Comparison of ENCODE assay signal across 29 mouse cellular contexts in the genomic region with DNA sequence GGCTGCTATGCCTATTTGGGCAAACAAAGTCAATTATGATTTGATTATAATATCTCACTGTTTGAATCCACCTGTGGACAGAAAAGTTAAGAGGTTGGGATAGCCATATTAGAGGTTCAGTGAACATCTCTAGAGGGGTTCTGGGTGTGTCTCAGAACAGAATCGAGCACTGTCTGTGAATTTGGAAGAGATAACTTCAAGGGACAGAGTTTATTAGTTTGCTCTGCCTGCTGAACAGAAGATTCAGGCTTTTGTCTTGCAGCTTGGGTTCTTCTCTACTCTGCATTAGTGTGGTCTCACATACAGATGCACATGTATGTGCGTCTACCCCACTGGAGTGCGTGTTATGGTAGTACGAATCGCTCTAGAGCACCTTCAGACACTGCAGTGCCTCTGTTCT. TPM values are rescaled to one million over a fixed set of nuclear protein-coding genes. Genes with fewer than 3 reads are reported as not detected.
DNase-seq lines count a peak whose midpoint lies in the region; ATAC-seq and TF ChIP-seq lines count a peak whose summit lies in the region.
"Had no signal": no experiment of that assay in that cellular context is flagged by ENCODE, and none has a peak within 500 bp of the region (broad histone marks: within the 10 kb centered on the region; RNA-seq: fewer than 3 reads in every experiment).

No protein-coding gene starts in this region.

- peak overlapping the region; percentile 75 for H3K27ac ChIP-seq in liver, embryonic 13.5 days
- H3K27ac ChIP-seq in liver, embryonic 11.5 days (ENCODE audit: low read depth, low read length), result no peak overlapping the region
- H3K27ac ChIP-seq in bone marrow, adult 2 months (ENCODE audit: control insufficient read depth, insufficient read depth, low read depth, low read length, poor library complexity), result peak overlapping the region; percentile 50
- peak overlapping the region; percentile 49 for H3K27ac ChIP-seq in liver, embryonic 16.5 days (ENCODE audit: low read length)
- no peak overlapping the region for H3K27ac ChIP-seq in forebrain, embryonic 11.5 days (ENCODE audit: low read depth, low read length)
- H3K27ac ChIP-seq: forebrain, embryonic 10.5 days; gastrocnemius, adult 2 months; heart, embryonic 10.5 days; heart, embryonic 13.5 days; hindbrain, embryonic 14.5 days; hindbrain, postnatal 0 days had no signal

- no peaks in the 10 kb centered on the region for H3K27me3 ChIP-seq in liver, embryonic 13.5 days
- no peaks in the 10 kb centered on the region for H3K27me3 ChIP-seq in liver, embryonic 11.5 days (replicated peaks; ENCODE audit: control insufficient read depth, insufficient read depth, low read length)
- H3K27me3 ChIP-seq in liver, embryonic 16.5 days (ENCODE audit: control insufficient read depth, insufficient read depth, low read depth, low read length), result no peaks in the 10 kb centered on the region
- no peaks in the 10 kb centered on the region for H3K27me3 ChIP-seq in forebrain, embryonic 11.5 days (ENCODE audit: control insufficient read depth, insufficient read depth, low read length)
- H3K27me3 ChIP-seq: heart, embryonic 13.5 days; Patski had no signal

- H3K4me1 ChIP-seq in liver, embryonic 13.5 days (replicated peaks), result peaks cover 75% of the 10 kb centered on the region
- H3K4me1 ChIP-seq in liver, embryonic 11.5 days (replicated peaks; ENCODE audit: control insufficient read depth, insufficient read depth, low read length), result peaks cover 14% of the 10 kb centered on the region
- H3K4me1 ChIP-seq in bone marrow, adult 2 months (ENCODE audit: control insufficient read depth, insufficient read depth, low read length), result peaks cover 3% of the 10 kb centered on the region; the same call in 1 of the 2 replicates
- H3K4me1 ChIP-seq in liver, embryonic 16.5 days (ENCODE audit: control insufficient read depth, low read depth, low read length), result peaks cover 36% of the 10 kb centered on the region
- no peaks in the 10 kb centered on the region for H3K4me1 ChIP-seq in forebrain, embryonic 11.5 days (replicated peaks; ENCODE audit: control insufficient read depth, insufficient read depth, low read length)

- WGBS in liver, embryonic 13.5 days (ENCODE audit: insufficient replicate concordance), result 71% methylated on average over 5 of the region's 5 CpGs
- WGBS in liver, embryonic 11.5 days, result 76% methylated on average over 5 of the region's 5 CpGs
- 73% methylated on average over 5 of the region's 5 CpGs for WGBS in bone marrow, adult 2 months
- WGBS in liver, embryonic 16.5 days (ENCODE audit: insufficient replicate concordance), result 58% methylated on average over 5 of the region's 5 CpGs
- 90% methylated on average over 5 of the region's 5 CpGs for WGBS in forebrain, embryonic 11.5 days

- TF ChIP-seq CTCF in bone marrow, adult 2 months (IDR thresholded peaks at IDR 0.05; ENCODE audit: control insufficient read depth, insufficient read depth, low read length), result no peak

- no peak for DNase-seq in liver, embryonic 13.5 days
- DNase-seq in liver, embryonic 11.5 days (ENCODE audit: low spot score), result no peak
- no peak for DNase-seq in forebrain, embryonic 11.5 days (ENCODE audit: low spot score)
- no peak for DNase-seq in embryo, embryonic 9.5 days (ENCODE audit: extremely low spot score)
- DNase-seq in spleen, postnatal 4 days (ENCODE audit: low spot score in 2 of 2), result no peak
- DNase-seq: adrenal gland, postnatal 10 days; adrenal gland, postnatal 36 days; cerebellum, adult 11 months; cerebellum, adult 8-10 months; cerebellum, postnatal 10 days; cerebellum, postnatal 36 days; embryo, embryonic 11 days; forebrain, postnatal 0 days; gastrocnemius, adult 2 months; gastrocnemius, postnatal 14 days; heart, adult 18-20 months; heart, postnatal 14 days; heart, postnatal 4 days had no signal

- H3K4me3 ChIP-seq in liver, embryonic 13.5 days (replicated peaks), result no peak overlapping the region
- H3K4me3 ChIP-seq in liver, embryonic 11.5 days (ENCODE audit: low read depth, low read length), result no peak overlapping the region
- no peak overlapping the region for H3K4me3 ChIP-seq in bone marrow, adult 2 months (replicated peaks; ENCODE audit: control insufficient read depth, low read depth, low read length)
- no peak overlapping the region for H3K4me3 ChIP-seq in liver, embryonic 16.5 days (ENCODE audit: low read depth, low read length)
- no peak overlapping the region for H3K4me3 ChIP-seq in forebrain, embryonic 11.5 days (ENCODE audit: low read depth, low read length)
- H3K4me3 ChIP-seq: forebrain, embryonic 10.5 days; gastrocnemius, adult 2 months; heart, embryonic 10.5 days; heart, embryonic 13.5 days had no signal

- H3K9me3 ChIP-seq in liver, embryonic 13.5 days (replicated peaks), result no peaks in the 10 kb centered on the region
- H3K9me3 ChIP-seq in liver, embryonic 11.5 days (ENCODE audit: control insufficient read depth, low read length), result no peaks in the 10 kb centered on the region
- H3K9me3 ChIP-seq in liver, embryonic 16.5 days (replicated peaks; ENCODE audit: control insufficient read depth, low read length), result no peaks in the 10 kb centered on the region
- H3K9me3 ChIP-seq in forebrain, embryonic 11.5 days (ENCODE audit: control insufficient read depth, low read length), result no peaks in the 10 kb centered on the region
- H3K9me3 ChIP-seq: forebrain, embryonic 10.5 days; heart, embryonic 10.5 days; heart, embryonic 13.5 days had no signal

- peaks cover 4% of the 10 kb centered on the region; the same call in 1 of the 2 replicates for H3K36me3 ChIP-seq in liver, embryonic 13.5 days
- no peaks in the 10 kb centered on the region for H3K36me3 ChIP-seq in liver, embryonic 11.5 days (ENCODE audit: control insufficient read depth, insufficient read depth, low read length)
- H3K36me3 ChIP-seq in liver, embryonic 16.5 days (ENCODE audit: control insufficient read depth, insufficient read depth), result no peaks in the 10 kb centered on the region
- no peaks in the 10 kb centered on the region for H3K36me3 ChIP-seq in forebrain, embryonic 11.5 days (ENCODE audit: control insufficient read depth, insufficient read depth, low read length)
- H3K36me3 ChIP-seq: forebrain, embryonic 10.5 days; heart, embryonic 10.5 days; heart, embryonic 13.5 days had no signal

- peak; percentile 63 for ATAC-seq in liver, embryonic 13.5 days (ENCODE audit: low read depth)
- ATAC-seq in liver, embryonic 11.5 days (replicated peaks; ENCODE audit: low FRiP score), result no peak; the same call in 1 of the 2 replicates
- ATAC-seq in liver, embryonic 16.5 days (ENCODE audit: low read depth), result peak; percentile 22; the same call in 1 of the 2 replicates
- peak; percentile 35 for ATAC-seq in megakaryocyte-erythroid progenitor cell, adult 5-6 weeks (replicated peaks; ENCODE audit: low FRiP score, low TSS enrichment, poor library complexity, severe bottlenecking)
- ATAC-seq in forebrain, embryonic 11.5 days (replicated peaks; ENCODE audit: low FRiP score), result no peak
- ATAC-seq: CD4-positive, CD25-positive, alpha-beta regulatory T cell, adult 4 months; forebrain, embryonic 14.5 days; forebrain, postnatal 0 days; hindbrain, postnatal 0 days; Patski had no signal

- TF ChIP-seq POLR2A in bone marrow, adult 2 months (IDR thresholded peaks at IDR 0.05; ENCODE audit: borderline replicate concordance, control insufficient read depth, low read depth, low read length), result no peak

- H3K9ac ChIP-seq in liver, embryonic 13.5 days, result peak overlapping the region; percentile 47
- H3K9ac ChIP-seq in liver, embryonic 11.5 days (ENCODE audit: low read depth, low read length), result no peak overlapping the region
- H3K9ac ChIP-seq in liver, embryonic 16.5 days (ENCODE audit: low read depth, low read length), result no peak overlapping the region
- H3K9ac ChIP-seq in forebrain, embryonic 11.5 days (ENCODE audit: low read length), result no peak overlapping the region
- H3K9ac ChIP-seq: forebrain, postnatal 0 days; heart, embryonic 13.5 days; hindbrain, embryonic 14.5 days had no signal

- H3K4me2 ChIP-seq in liver, embryonic 13.5 days, result no peak overlapping the region
- no peak overlapping the region for H3K4me2 ChIP-seq in liver, embryonic 11.5 days
- no peak overlapping the region for H3K4me2 ChIP-seq in liver, embryonic 16.5 days (ENCODE audit: low read depth, low read length)
- H3K4me2 ChIP-seq in forebrain, embryonic 11.5 days (ENCODE audit: low read depth, low read length, severe bottlenecking), result no peak overlapping the region
- H3K4me2 ChIP-seq: heart, embryonic 13.5 days; hindbrain, embryonic 14.5 days had no signal

RNA-seq across cellular contexts. Expression of a gene that starts 20.0 kb away (rescaled TPM):
- polyA plus RNA-seq in liver, embryonic 13.5 days (2015; fragmentation: Nextera tagmentation; extraction: Ambion mirVana), result 23.0 and 26.0 TPM in 2 replicates
- polyA plus RNA-seq in liver, embryonic 11.5 days (2014; fragmentation: Nextera tagmentation; extraction: Ambion mirVana), result 49.1 and 51.2 TPM in 2 replicates
- 10.8 and 31.0 TPM in 2 replicates for polyA plus RNA-seq in bone marrow, adult 2 months (2011; ENCODE audit: insufficient read depth, insufficient read length, low replicate concordance, missing spikeins)
- polyA plus RNA-seq in liver, embryonic 16.5 days (2015; fragmentation: Nextera tagmentation; extraction: Ambion mirVana), result 15.8 and 16.0 TPM in 2 replicates
- total RNA-seq in megakaryocyte-erythroid progenitor cell, adult 5-6 weeks (2014; fragmentation: Nextera tagmentation), result 200 and 232 TPM in 2 replicates
- 179 and 188 TPM in 2 replicates for total RNA-seq in megakaryocyte-erythroid progenitor cell, adult 5-6 weeks (2017)
- 21.3 and 24.5 TPM in 2 replicates for polyA plus RNA-seq in forebrain, embryonic 11.5 days (2014; fragmentation: Nextera tagmentation; extraction: Ambion mirVana)

Comparison
In these comparisons a context has a peak if more than half of its experiments do, and no peak if none do; other contexts are left out.
1. ATAC-seq: peak in liver, embryonic 13.5 days (single experiment), liver, embryonic 16.5 days (single experiment) and megakaryocyte-erythroid progenitor cell, adult 5-6 weeks (single experiment); none in liver, embryonic 11.5 days (single experiment) and forebrain, embryonic 11.5 days (single experiment).
2. H3K27ac ChIP-seq: peak in liver, embryonic 13.5 days (single experiment), bone marrow, adult 2 months (single experiment) and liver, embryonic 16.5 days (single experiment); none in liver, embryonic 11.5 days (single experiment) and forebrain, embryonic 11.5 days (single experiment).